Mouse (Mus musculus) CD8-positive naive resting alpha-beta T cell, adult 2 months (primary cell): ENCODE measurements around the gene Cluap1.

Source experiments
- DNase-seq, 2 experiments: peaks; one replicate each; pipeline ENCODE4 v3.0.0; 2022; ENCODE audit warnings: low read depth in 2 of 2, low spot score in 2 of 2

The Cluap1 gene

GRCm38 (mm10) chr16:3908537-3909111, at the start of gene Cluap1, which contains the start of gene 1700037C18Rik:
Gene Cluap1 (plus strand): TSS chr16:3908801.
Gene 1700037C18Rik (minus strand): TSS chr16:3908689.
- DNase-seq, result peak; percentile 81 to 85

DNA sequence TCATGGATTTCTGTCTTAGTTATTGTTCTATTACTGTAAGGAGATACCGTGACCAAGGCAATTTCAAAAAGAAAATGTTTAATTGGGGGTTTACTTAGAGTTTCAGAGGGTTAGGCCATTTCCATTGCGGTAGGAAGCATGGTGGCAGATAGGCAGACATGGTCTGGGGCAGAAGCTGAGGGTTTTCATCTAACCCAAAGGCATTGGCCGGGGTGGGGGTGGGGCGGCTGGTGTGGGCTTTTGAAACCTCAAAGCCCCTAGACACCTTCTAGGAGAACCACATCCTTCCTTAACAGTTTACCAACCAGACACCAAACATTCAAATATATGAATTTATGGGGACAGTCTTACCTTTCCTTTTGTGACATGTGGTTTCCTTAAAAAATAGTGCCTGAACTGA, 49.3 kb upstream of the Cluap1 start:
- no peak for DNase-seq

DNA sequence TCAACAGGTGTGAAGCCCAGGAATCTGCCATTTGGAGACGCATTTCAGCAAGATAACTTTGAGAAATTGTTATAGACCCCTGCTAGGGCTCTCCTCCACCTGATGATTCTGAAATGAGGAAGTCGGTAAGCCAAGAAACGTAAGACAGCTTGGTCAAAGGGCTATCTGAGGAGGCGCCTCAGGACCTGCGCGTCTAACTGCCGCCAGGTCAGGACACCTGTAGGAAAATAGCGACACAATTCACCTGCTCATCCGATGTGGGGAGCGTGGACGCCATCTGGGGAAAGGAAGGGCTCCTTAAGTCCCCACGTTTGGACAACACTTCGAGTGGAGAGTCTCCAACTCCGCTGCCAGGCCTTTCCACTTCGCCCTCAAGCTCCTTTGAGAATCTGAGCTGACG, 36.8 kb upstream of the Cluap1 start:
- no peak for DNase-seq

DNA sequence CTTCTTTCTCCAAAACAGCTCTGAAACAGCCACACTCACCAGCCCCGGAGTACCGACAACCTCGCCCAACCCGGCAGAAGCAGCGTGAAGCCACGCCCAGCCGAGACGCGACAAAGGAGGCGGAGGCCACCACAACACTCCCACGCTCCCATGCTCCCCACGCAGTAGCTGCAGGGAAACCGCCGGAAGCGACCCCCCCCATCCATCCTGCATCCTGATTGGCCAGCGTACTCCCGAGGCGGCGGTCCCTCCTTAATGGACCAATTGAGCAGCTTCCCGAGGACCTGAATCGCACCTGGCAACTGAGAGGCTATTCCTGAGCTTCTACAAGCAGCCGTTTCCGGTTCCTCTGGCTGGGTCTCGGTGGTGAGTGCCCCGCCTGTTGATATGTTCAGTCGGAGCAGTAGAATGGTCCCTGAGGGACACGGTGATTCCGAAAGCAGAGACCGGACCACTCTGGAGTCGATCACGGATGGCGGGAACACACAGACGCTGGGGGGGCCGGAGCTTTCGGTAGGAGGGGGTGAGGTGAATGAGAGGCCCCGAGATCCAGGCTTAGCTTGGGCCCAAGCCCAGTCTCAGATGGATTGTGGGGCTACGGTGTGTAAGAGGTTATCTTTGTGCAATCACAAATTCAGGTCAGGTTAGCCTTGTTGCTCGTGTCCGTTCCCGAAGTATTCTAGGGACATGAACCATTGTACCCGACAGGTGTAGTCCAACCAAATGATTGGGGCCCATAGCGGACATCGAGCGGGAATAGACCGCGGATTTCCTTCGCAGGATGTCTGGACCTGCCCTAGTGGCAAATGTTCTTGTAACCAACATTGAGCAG, 36.2 kb upstream of the Cluap1 start, which contains the start of gene Naa60:
Gene Naa60, plus strand, starts transcription at position 160 of the 832 bp plus-strand sequence.
- DNase-seq, result peak; percentile 83 to 84

DNA sequence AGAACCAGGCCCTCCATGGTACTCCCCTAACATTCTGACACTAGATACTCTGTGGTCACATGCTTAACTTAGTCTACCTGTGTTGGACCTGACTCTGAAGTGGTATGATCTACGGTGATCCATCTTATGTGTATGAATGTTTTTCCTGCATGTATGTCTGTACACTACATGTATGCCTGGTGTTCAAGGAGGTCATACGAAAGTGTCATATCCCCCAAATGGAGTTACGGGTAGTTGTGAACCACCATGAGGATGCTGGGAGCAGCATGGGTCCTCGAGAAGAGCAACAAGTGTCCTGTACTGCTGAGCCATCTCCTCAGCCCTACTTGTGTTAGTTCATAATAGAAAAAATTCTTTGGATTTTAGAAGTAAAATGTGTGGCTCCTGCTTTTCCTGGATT, 32.3 kb upstream of the Cluap1 start:
- no peak for DNase-seq

DNA sequence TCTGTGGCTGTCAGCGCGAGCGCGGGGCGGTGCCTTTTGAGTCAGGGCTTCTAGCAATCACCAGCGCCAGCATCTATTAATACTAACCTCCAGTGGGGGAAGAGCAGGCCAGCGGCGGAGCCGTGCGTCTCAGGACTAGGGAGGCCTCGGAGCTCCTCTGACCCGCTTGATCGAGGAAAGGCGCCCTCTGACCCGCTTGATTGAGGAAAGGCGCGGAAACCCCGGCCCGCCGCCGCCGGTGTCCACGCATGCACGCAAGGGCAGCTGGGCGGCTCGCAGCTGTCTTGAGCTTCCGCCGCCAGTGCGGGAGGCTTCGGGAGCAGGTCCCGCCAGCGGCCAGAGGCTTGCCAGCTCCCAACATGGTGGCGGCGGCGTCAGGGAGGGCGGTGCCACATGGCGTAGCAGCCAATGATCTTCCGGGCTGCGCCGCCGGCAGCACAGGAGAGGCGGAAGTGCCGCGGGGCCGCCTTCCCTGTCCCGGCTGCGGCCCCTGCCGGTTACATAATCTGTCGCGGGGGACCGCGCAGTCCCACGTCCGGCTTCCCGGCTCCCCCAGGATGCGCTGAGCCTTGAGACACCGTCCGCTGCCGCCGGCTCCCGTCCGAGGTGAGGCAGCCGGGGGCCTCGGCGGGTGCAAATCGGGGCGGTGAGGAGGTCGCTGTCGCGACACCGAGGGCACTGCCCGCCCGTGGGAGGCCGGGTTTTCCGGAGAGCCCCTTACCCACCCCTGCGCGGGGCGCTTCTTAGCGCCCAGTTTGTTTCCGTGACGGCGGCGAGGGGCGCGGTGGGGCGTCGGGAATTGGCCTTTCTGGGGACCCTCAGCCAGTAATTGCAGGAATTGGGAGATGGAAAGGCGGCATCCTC, 24.2 kb upstream of the Cluap1 start, which contains the start of the genes Zfp597 and Gm20695:
Gene Zfp597, minus strand, starts transcription at position 361 of the 864 bp plus-strand sequence.
Gene Gm20695, plus strand, starts transcription at position 448 of the 864 bp plus-strand sequence.
- peak; percentile 82 to 87 for DNase-seq

GRCm38 (mm10) chr16:3885065-3885670, 23.4 kb upstream of the Cluap1 start:
- no peak for DNase-seq

DNA sequence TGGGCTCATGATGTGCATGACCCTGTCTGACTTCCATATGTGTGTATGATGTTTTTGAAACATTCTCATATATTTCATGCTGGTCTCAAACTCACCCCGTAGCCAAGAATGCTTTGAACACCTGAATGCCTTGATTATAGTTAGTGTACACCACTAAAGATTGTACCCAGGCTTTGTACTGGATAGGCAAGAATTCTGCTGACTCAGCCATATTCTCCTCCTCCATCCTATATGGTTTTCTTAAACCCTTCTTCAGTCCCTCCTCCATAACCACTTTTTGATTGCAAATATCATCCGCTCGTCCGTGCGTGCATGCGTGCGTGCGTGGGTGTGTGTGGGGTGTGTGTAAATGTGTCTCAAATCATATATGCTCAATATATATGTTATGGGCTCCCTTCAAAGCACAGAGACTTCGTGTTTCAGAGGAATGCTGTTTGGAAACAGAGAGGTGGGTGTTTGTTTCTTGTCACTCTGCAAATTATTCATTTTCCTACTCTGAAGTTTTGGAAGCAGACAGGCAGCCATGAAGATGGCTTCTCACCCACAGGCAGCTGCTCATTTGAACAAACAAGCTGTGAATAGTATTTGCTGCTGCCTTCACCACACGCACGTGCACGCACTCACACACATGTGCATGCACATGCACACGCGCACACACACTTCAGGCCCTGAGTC, 16.8 kb upstream of the Cluap1 start:
- no peak for DNase-seq

DNA sequence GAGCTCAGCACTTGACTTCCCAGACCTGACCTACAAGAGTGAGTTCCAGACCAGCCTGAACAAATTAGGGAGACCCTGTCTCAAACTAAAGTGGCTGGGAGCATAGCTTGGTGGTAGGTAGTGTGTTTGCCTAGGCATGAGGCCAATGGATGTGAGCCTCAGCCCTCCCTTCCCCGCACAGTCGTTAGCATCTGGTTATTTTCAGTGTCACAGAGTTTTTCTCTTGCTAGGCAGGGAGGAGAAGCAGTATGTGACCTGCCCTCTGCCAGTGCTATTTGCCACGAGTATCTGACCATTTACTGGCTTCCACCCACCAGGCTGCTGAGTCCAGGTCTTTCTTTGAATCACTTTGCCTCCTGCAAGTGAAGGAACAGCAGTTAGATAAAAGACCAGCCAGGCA, 14.9 kb upstream of the Cluap1 start:
- no peak for DNase-seq

DNA sequence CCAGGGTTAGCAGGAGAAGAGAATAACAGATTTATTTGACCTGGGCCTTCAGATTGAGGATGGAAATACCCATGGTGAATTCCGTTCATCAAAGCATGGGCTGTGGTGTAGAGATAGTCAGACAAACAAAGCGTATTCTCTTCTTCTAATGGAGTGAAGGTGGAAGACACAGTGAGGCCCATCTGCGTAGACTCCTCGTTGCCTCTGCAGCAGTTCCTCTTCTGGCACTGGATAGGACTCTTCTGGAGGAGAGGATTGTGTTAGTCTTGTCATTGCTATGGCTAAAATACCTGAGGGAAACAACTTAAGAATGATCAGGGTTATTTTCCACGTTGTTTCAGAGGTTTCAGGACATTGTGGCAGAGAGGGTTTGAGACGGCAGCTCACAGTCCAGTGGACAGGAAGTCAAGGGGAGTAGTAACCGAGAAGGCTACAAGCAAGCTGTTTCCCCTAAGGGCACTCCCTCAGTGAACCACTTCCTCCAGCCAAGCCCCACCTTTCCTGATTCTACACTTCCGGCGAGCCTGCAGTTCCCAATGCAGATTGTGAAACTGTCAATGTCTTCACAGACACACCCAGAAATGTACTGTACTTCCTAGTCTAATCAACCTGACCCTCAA, 13.3 kb upstream of the Cluap1 start:
- peak; percentile 24 to 43 for DNase-seq

- DNase-seq, result no peak
These were observed 12.6 kb upstream of the Cluap1 start for GRCm38 (mm10) chr16:3896046-3896445.

DNA sequence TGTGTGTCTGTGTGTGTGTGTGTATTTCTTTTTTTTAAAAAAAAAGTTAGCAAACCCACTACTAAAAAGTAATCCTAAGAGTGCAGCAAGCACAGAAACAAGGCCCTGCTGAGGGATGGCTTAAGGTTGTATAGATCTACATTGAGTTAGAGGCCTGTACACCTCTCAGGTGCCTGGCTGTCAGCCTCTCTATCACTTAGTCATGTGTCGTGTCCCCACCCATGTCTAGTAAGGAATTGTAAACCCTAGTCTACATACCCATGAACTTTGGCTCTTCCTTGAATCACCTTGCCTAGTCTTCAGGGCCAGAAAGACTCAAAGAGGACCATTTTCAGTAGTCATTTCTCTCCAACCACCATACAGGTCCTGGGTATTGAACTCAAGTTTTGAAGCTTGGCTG, 12.0 kb upstream of the Cluap1 start:
- DNase-seq, result no peak

DNA sequence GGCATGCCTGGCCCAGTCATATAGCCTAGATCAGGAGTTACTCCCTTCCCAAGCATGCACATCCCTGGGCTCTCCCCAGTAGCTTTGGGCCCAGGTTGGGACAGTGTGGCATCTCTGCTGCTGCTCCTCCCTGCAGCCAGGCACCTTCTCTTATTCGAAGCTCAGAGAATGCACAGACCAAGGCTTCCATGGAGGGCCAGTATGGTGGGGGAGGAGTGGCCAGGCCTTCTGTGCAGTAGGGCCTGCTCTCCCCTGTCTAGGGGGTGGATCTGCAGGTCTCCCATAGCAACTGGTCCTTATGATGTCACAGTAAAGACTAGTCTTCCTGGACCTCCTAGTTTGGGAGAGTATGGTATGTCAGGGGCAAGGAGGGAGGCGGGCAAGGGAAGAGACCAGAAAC, 1.1 kb upstream of the Cluap1 start:
- DNase-seq, result no peak

DNA sequence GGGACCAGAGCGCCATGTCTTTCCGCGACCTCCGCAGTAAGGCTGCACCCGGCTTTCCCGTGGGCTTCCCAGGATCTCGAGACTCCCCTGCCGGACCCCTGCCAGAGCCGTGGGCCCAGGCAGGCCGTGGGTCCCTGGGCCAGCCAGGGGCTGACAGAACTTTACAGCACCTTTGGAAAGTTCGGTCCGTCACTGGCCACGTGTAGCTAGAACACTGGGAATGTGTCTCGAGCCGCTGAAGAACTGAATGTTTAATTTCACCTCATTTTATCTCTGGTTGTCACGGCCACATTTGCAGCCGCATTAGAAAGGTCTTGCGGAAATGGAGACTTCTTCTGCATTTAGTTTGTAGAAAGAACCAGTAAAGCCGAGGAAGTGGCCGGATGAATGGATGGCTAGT, 517 bp downstream of the Cluap1 start:
- no peak for DNase-seq

DNA sequence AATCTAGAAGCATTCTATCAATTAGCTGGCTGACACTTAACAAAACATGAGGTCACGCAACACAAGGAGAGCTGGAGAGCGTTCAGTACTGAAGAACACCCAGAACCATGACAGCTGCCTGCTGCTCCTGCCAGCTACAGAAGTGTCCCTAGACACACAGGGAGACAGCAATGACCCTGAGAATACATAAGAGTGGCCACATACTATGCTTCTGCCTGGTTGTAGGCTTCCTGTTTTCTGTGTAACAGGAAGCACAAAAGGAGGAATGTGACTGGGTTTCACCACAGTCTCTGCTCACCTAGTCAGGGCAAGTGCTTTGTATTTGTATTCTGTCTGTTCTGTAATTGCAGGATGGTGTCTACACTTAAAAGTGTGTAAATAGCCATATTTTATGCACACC, 12.2 kb downstream of the Cluap1 start:
- no peak for DNase-seq

DNA sequence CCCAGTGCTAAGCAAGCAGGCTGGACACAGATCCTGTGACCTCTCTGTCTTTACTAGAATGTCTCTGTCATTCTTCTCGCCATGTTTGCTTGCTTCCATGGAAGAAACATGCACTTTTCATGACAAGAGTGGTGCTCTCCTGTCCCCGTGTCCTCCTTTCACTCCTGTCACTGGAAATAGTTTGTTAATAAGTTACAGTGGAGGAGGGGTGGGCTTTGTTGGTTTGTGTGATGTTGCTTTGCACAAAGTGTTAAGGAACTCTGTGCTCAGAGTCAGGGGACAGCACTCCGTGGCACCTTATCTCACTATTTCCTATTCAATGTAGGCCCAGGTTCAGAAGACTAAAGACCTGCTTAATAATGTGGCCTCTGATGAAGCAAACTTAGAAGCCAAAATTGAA, 14.9 kb downstream of the Cluap1 start:
- DNase-seq, result no peak

DNA sequence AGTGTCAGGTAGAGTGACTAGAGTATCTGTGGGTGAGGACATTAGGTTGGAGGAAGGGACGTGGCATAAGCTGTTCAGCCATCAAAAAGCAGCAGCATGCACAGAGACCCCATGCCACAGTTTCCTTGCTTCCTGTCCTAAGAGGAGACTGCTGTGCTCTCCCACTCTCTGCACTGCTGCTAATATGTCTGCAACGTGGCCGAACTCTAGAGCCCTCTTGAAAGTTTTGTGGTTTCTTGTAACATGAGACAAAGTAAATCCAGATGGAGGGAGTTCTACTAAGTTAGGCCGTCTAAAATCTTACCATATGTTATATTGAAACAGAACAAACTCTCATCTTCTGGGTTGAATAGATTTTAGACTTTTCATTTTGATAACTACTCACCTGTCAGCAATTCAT, 15.4 kb downstream of the Cluap1 start:
- DNase-seq, result no peak

DNA sequence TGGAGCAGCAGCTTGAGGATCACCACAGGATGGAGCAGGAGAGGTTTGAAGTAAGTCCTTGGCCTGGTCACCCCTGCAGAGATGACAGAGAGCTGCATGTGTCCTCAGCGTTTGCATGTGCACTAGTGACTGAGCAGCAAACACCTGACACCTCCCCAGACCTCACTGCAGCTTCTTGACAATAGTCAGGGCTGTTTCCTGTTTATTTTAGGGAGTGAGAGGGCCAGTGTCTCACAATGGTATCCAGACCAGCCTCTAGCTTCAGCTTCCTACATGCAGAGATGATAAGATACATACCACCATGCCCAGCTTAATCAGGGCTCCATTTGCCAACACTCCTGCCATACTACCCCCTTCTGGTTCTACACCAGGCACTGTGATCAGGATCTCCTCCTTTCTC, 20.0 kb downstream of the Cluap1 start:
- DNase-seq, result no peak

DNA sequence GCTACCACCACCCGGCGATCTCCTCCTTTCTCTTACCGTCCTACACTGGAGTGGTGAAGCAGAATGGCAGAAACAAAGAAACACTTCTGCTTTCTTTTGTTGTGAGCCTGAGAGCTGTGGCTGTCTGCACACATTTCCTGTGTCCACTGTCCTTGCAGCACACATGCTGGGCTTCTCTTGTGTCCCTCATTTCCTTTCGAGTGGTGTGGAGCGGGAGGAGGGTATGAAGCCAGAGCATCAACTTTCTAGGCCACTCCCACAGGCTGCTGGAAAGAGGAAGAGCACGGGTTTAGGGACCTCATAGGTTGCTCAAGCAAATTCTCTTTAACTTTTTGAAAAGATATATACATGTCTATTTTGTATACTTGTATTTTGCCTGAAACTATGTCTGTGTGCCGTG, 20.6 kb downstream of the Cluap1 start:
- no peak for DNase-seq

DNA sequence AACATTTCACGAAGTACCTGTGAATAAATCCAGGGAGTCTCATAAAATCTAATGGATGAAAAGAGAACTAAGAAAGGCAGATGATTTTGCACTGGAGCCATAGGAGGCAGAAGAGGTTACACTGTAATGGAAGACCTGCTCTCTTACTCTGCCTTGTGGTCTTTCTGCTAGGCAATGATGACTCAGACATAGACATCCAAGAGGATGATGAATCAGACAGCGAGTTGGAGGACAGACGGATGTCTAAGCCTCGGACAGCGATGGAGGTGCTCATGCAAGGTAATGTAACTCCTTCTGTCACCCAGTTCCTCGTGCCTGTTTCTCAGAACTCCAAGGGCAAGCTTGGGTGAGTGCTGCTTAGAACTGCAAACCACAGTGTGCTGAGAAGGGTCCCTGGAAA, 24.9 kb downstream of the Cluap1 start:
- no peak for DNase-seq
